Comparison of ENCODE assay signal across 21 mouse cellular contexts in genomic region chr4:82207031-82207430, GRCm38 (mm10).
"Had no signal": no experiment of that assay in that cellular context is flagged by ENCODE, and none has a peak within 500 bp of the region (broad histone marks: within the 10 kb centered on the region; RNA-seq: fewer than 3 reads in every experiment).

No protein-coding gene starts in this region.

- H3K27ac ChIP-seq: lung, embryonic 15.5 days; midbrain, embryonic 10.5 days; midbrain, embryonic 12.5 days; neural tube, embryonic 13.5 days; neural tube, embryonic 15.5 days; stomach, embryonic 15.5 days; stomach, postnatal 0 days had no signal

- DNase-seq: liver, postnatal 0 days; lung, adult 2 months; lung, postnatal 14 days; lung, postnatal 4 days; midbrain, embryonic 14.5 days; retina, postnatal 1 day; right cerebral cortex, adult 18-20 months; right cerebral cortex, postnatal 25 days; right cerebral cortex, postnatal 4 days; spleen, adult 18-20 months; thymus, adult 18-20 months; thymus, postnatal 14 days; thymus, postnatal 36 days had no signal

- H3K4me3 ChIP-seq: lung, embryonic 15.5 days; midbrain, embryonic 10.5 days; midbrain, embryonic 12.5 days; myocyte; neural tube, embryonic 13.5 days; neural tube, embryonic 15.5 days; stomach, embryonic 15.5 days had no signal
